Mouse (Mus musculus) MEL (cell line): ENCODE results near the gene Tmem131.

Source experiments
- E2F4 ChIP-seq: IDR thresholded peaks from 2 replicates; pipeline ENCODE4 v1.6.1; 2011; ENCODE audit warnings: low read depth, low read length, improper control_type of control experiment, borderline replicate concordance
- EP300 ChIP-seq, 2 experiments: IDR thresholded peaks; 2 replicates each; pipeline ENCODE4 v1.6.1; 2011; ENCODE audit warnings: improper control_type of control experiment in 2 of 2, low read length in 2 of 2, low read depth in 1 of 2, mild to moderate bottlenecking in 1 of 2
- JUND ChIP-seq: IDR thresholded peaks from 2 replicates; pipeline ENCODE4 v1.6.1; 2011; ENCODE audit warnings: low read depth, mild to moderate bottlenecking, improper control_type of control experiment, low read length
- POLR2A ChIP-seq, 2 experiments: IDR thresholded peaks; 2 replicates each; pipeline ENCODE4 v1.6.1; 2011 to 2012; ENCODE audit warnings: low read length in 2 of 2, mild to moderate bottlenecking in 2 of 2, control low read depth in 1 of 2, improper control_type of control experiment in 1 of 2, low read depth in 1 of 2, moderate library complexity in 1 of 2; ENCODE audit not compliant: control insufficient read depth in 1 of 2, insufficient read depth in 1 of 2, poor library complexity in 1 of 2
- POLR2AphosphoS5 ChIP-seq: IDR thresholded peaks from 2 replicates; pipeline ENCODE4 v1.6.1; 2012; ENCODE audit warnings: low read depth, borderline replicate concordance, mild to moderate bottlenecking, inconsistent platforms, low read length, moderate library complexity, mixed read lengths
- ZNF384 ChIP-seq: IDR thresholded peaks from 2 replicates; pipeline ENCODE4 v1.6.1; 2012; ENCODE audit warnings: low read depth, mild to moderate bottlenecking, inconsistent platforms, low read length, improper control_type of control experiment

GRCm38 (mm10) chr1:36920726-36921125 lies 22.7 kb downstream of the Tmem131 start:
- TF ChIP-seq POLR2A (IDR thresholded peaks at IDR 0.05; ENCODE audit: control insufficient read depth in 1 of 2, insufficient read depth in 1 of 2, low read depth in 1 of 2, low read length in 2 of 2, poor library complexity in 1 of 2) (no peak), ZNF384 (no peak), JUND (no peak), EP300 (IDR thresholded peaks at IDR 0.05; ENCODE audit: low read depth in 1 of 2, low read length in 2 of 2) (no peak), POLR2AphosphoS5 (no peak), E2F4 (no peak)
